Mouse (Mus musculus): ENCODE data around the gene Ulk3. TPM values are rescaled to one million over a fixed set of nuclear protein-coding genes. Genes with fewer than 3 reads are reported as not detected.
A peak's percentile ranks its signal among the peaks of the same experiment; 100 is the strongest.

Ulk3 gene
- total RNA-seq, 2 experiments from 2014 or later = 3.8 to 4.0 TPM

- DNase-seq = peak; percentile 92
Measured at GRCm38 (mm10) chr9:57644944-57645893, 56.0 kb downstream of the Ulk3 start.

Other genes with a start within 250 kb of the Ulk3 start
- gene Ppcdc, start 149.3 kb upstream of the Ulk3 start, total RNA-seq (2021) = 1 to 10 TPM; 5.7 to 8.1 TPM
- gene Scamp5, start 121.4 kb upstream of the Ulk3 start, total RNA-seq (2021) = 1 to 10 TPM; 1.4 to 2.4 TPM
- not detected for gene Rpp25, start 85.4 kb upstream of the Ulk3 start, total RNA-seq (2021)
- 1,000 to 10,000 TPM; 1,447 to 1,511 TPM for gene Cox5a, start 68.2 kb upstream of the Ulk3 start, total RNA-seq (2021)
- 1 to 10 TPM; 3.3 to 5.6 TPM for gene Fam219b, start 51.9 kb upstream of the Ulk3 start, total RNA-seq (2021)
- gene Mpi, start 36.7 kb upstream of the Ulk3 start, total RNA-seq (2021) = 10 to 100 TPM; 75.1 to 87.6 TPM
- 10 to 100 TPM; 31.3 to 36.9 TPM for gene Scamp2, start 28.5 kb upstream of the Ulk3 start, total RNA-seq (2021)
- not detected for gene Cplx3, start 16.8 kb downstream of the Ulk3 start, total RNA-seq (2021)
- gene Lman1l, start 31.3 kb downstream of the Ulk3 start, total RNA-seq (2021) = not detected
- gene Csk, start 64.2 kb downstream of the Ulk3 start, total RNA-seq (2021) = 10 to 100 TPM in 1 of 2 experiments, 1 to 10 TPM in 1; 8.4 to 13.0 TPM
- not detected for gene Cyp1a2, start 94.3 kb downstream of the Ulk3 start, total RNA-seq (2021)
- under 1 TPM; 0.21 to 0.31 TPM for gene Cyp1a1, start 98.5 kb downstream of the Ulk3 start, total RNA-seq (2021)
- gene Edc3, start 119.1 kb downstream of the Ulk3 start, total RNA-seq (2021) = 1 to 10 TPM; 4.9 to 6.0 TPM
- 10 to 100 TPM; 28.7 to 31.3 TPM for gene Clk3, start 176.4 kb downstream of the Ulk3 start, total RNA-seq (2021)
- 1 to 10 TPM; 2.1 to 2.8 TPM for gene Arid3b, start 247.3 kb downstream of the Ulk3 start, total RNA-seq (2021)

Measured in gastrocnemius, postnatal 25 days (tissue).